22 mouse cellular contexts compared by ENCODE assay signal in the genomic region with DNA sequence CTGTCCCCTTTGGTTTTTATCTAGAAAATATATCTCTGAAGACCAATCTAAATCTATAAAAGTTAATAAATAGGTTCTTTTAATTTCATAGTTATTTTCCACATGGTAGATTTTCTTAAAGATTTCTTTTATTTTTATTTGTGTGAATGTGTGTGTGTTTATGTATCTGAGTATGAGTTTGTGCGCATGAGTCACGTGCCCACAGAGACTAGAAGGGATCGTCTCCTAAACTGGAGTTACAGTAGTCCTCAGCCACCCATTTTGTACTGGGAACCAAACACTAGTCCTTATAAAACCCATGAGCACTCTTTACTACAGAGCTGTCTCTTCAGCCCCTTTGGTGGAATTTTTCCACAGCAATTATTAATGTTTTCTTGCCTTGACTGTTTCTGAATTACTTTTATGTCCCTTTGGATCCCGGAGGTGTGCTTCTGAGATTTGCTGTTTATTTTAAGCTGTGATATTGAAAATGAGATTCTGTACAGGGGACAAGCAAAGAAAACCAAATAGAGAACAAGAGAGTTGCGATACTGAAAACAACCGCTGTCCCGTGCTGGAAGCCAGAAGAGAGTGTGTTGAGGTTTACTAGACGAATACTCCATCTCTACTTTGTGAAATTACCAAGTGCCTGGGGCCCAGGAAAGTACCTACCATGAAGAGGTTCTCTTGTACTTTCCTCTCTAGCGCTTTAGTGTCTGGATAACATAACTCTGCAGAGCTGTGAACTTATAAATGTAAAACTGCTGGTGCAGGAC. TPM values are rescaled to one million over a fixed set of nuclear protein-coding genes. Genes with fewer than 3 reads are reported as not detected.
DNase-seq lines count a peak whose midpoint lies in the region; ATAC-seq and TF ChIP-seq lines count a peak whose summit lies in the region.
"Had no signal": no experiment of that assay in that cellular context is flagged by ENCODE, and none has a peak within 500 bp of the region (broad histone marks: within the 10 kb centered on the region; RNA-seq: fewer than 3 reads in every experiment).

No protein-coding gene starts in this region.

- H3K27me3 ChIP-seq in heart, embryonic 10.5 days (ENCODE audit: insufficient read depth, poor library complexity, severe bottlenecking): no peaks in the 10 kb centered on the region
- no peaks in the 10 kb centered on the region for H3K27me3 ChIP-seq in heart, embryonic 13.5 days (replicated peaks)
- no peaks in the 10 kb centered on the region for H3K27me3 ChIP-seq in CH12.LX (replicated peaks)
- no peaks in the 10 kb centered on the region; the same call in 1 of the 2 replicates for H3K27me3 ChIP-seq in stomach, postnatal 0 days (ENCODE audit: control insufficient read depth, insufficient read depth, low read length)
- H3K27me3 ChIP-seq: hindbrain, embryonic 12.5 days; hindbrain, embryonic 15.5 days had no signal

- TF ChIP-seq RAD21 in CH12.LX (IDR thresholded peaks at IDR 0.05; ENCODE audit: low read depth, low read length): no peak

- DNase-seq in heart, embryonic 10.5 days (ENCODE audit: low spot score): no peak
- no peak for DNase-seq in heart, adult 9 months (ENCODE audit: low spot score in 2 of 2)
- no peak for DNase-seq in heart, postnatal 10 days
- peak; percentile 37 for DNase-seq in A20 (ENCODE audit: low read depth, low spot score)
- DNase-seq in CH12.LX (ENCODE audit: extremely low read depth): peak; percentile 43
- no peak for DNase-seq in left cerebral cortex, postnatal 10 days (ENCODE audit: extremely low spot score in 1 of 2, low spot score in 2 of 2)
- no peak for DNase-seq in stomach, postnatal 0 days (ENCODE audit: low spot score)
- DNase-seq: adrenal gland, postnatal 10 days; adrenal gland, postnatal 36 days; cerebellum, adult 18-20 months; cerebellum, adult 9-10 months; cerebellum, postnatal 14 days; forebrain, postnatal 0 days; gastrocnemius, adult 2 months; gastrocnemius, postnatal 14 days had no signal

- no peaks in the 10 kb centered on the region for H3K9me3 ChIP-seq in heart, embryonic 10.5 days
- H3K9me3 ChIP-seq in heart, embryonic 13.5 days: no peaks in the 10 kb centered on the region
- no peaks in the 10 kb centered on the region for H3K9me3 ChIP-seq in CH12.LX (replicated peaks; ENCODE audit: low read length)
- H3K9me3 ChIP-seq in stomach, postnatal 0 days (ENCODE audit: control insufficient read depth, low read length): no peaks in the 10 kb centered on the region
- H3K9me3 ChIP-seq: G1E; hindbrain, embryonic 12.5 days; hindbrain, embryonic 15.5 days had no signal

- TF ChIP-seq CTCF in CH12.LX (conservative IDR thresholded peaks at IDR 0.05 in 1 of 2, IDR thresholded peaks at IDR 0.05 in 1 of 2; ENCODE audit: low read depth in 2 of 2, low read length in 2 of 2): 0 out of 4 replicates have a peak, but pooled peaks of 1 of the 2 experiments have one; percentile 4
- no peak for TF ChIP-seq CTCF in stomach, postnatal 0 days (IDR thresholded peaks at IDR 0.05; ENCODE audit: low read depth)

- 72% methylated on average over 9 of the region's 9 CpGs for WGBS in heart, embryonic 10.5 days
- WGBS in heart, embryonic 13.5 days: 55% methylated on average over 9 of the region's 9 CpGs
- WGBS in stomach, postnatal 0 days: 77% methylated on average over 9 of the region's 9 CpGs

- no peak for ATAC-seq in heart, embryonic 13.5 days (ENCODE audit: extremely low read depth, insufficient number of reproducible peaks, low FRiP score, low TSS enrichment)
- no peak for ATAC-seq in stomach, postnatal 0 days (ENCODE audit: low FRiP score, low TSS enrichment)
- ATAC-seq: forebrain, embryonic 14.5 days; forebrain, postnatal 0 days; intestine, postnatal 0 days; Patski had no signal

- no peak; the same call in 1 of the 2 replicates for TF ChIP-seq EP300 in CH12.LX (IDR thresholded peaks at IDR 0.05; ENCODE audit: low read length)
- no peak for TF ChIP-seq EP300 in stomach, postnatal 0 days (optimal IDR thresholded peaks at IDR 0.05)

- dilution Hi-C loops in CH12.LX (cut with MboI; ENCODE audit: extremely low pct_ligation_motif_present, extremely low pct_unique_long_range_greater_than_20kb, low sequenced_read_pairs): no loop called here

- in situ Hi-C loops in CH12.LX (cut with MboI; ENCODE audit: low pct_ligation_motif_present, low pct_unique_long_range_greater_than_20kb, low sequenced_read_pairs): loop anchor here (5.0 kb wide), 1 partner anchor 35 kb away; no protein-coding TSS in a partner anchor

- no peak overlapping the region for H3K9ac ChIP-seq in heart, embryonic 13.5 days
- H3K9ac ChIP-seq in CH12.LX (ENCODE audit: insufficient read depth, low read depth): peak overlapping the region; percentile 47
- no peak overlapping the region for H3K9ac ChIP-seq in stomach, postnatal 0 days (ENCODE audit: low read length)
- H3K9ac ChIP-seq: forebrain, postnatal 0 days; hindbrain, embryonic 12.5 days; hindbrain, embryonic 15.5 days had no signal

- H3K36me3 ChIP-seq in heart, embryonic 10.5 days: no peaks in the 10 kb centered on the region
- H3K36me3 ChIP-seq in heart, embryonic 13.5 days: no peaks in the 10 kb centered on the region
- H3K36me3 ChIP-seq in CH12.LX (replicated peaks in 1 of 2; ENCODE audit: control insufficient read depth in 1 of 2, insufficient read depth in 1 of 2, low read length in 1 of 2): no peaks in the 10 kb centered on the region
- no peaks in the 10 kb centered on the region for H3K36me3 ChIP-seq in stomach, postnatal 0 days (ENCODE audit: control insufficient read depth, insufficient read depth, low read length)
- H3K36me3 ChIP-seq: G1E; hindbrain, embryonic 12.5 days; hindbrain, embryonic 15.5 days had no signal

- intact Hi-C loops in heart, postnatal 10 days (cut with DNase I): no loop called here
- intact Hi-C loops in left cerebral cortex, postnatal 10 days (cut with DNase I): no loop called here

- H3K4me2 ChIP-seq in heart, embryonic 13.5 days: peak overlapping the region; percentile 58
- H3K4me2 ChIP-seq in CH12.LX (ENCODE audit: insufficient read depth, low read depth, poor library complexity, severe bottlenecking): peak overlapping the region; percentile 39
- no peak overlapping the region for H3K4me2 ChIP-seq in stomach, postnatal 0 days (replicated peaks; ENCODE audit: low read depth)
- H3K4me2 ChIP-seq: hindbrain, embryonic 12.5 days; hindbrain, embryonic 15.5 days had no signal

- peak overlapping the region; percentile 70; the same call in 1 of the 2 replicates for H3K27ac ChIP-seq in heart, embryonic 10.5 days
- peak overlapping the region; percentile 81 for H3K27ac ChIP-seq in heart, embryonic 13.5 days (replicated peaks)
- peak overlapping the region; percentile 45; the same call in 1 of the 2 replicates for H3K27ac ChIP-seq in CH12.LX (ENCODE audit: insufficient read depth, low read depth)
- no peak overlapping the region for H3K27ac ChIP-seq in stomach, postnatal 0 days (replicated peaks)
- H3K27ac ChIP-seq: gastrocnemius, adult 2 months; hindbrain, embryonic 12.5 days; hindbrain, embryonic 15.5 days had no signal

- no peak overlapping the region for H3K4me3 ChIP-seq in heart, embryonic 10.5 days
- H3K4me3 ChIP-seq in heart, embryonic 13.5 days: peak overlapping the region; percentile 15; the same call in 1 of the 2 replicates
- H3K4me3 ChIP-seq in CH12.LX (replicated peaks in 1 of 3; ENCODE audit: low read depth in 2 of 3, low read length in 2 of 3, poor library complexity in 1 of 3): peak overlapping the region in 1 of 3 experiments; percentile 32
- no peak overlapping the region for H3K4me3 ChIP-seq in stomach, postnatal 0 days (ENCODE audit: low read depth, low read length)
- H3K4me3 ChIP-seq: gastrocnemius, adult 2 months; hindbrain, embryonic 12.5 days; hindbrain, embryonic 15.5 days had no signal

- peaks cover 16% of the 10 kb centered on the region for H3K4me1 ChIP-seq in heart, embryonic 10.5 days
- H3K4me1 ChIP-seq in heart, embryonic 13.5 days: peaks cover 17% of the 10 kb centered on the region
- peaks cover 0 to 40% of the 10 kb centered on the region in 2 experiments; a peak in 2 of 4 replicates for H3K4me1 ChIP-seq in CH12.LX (ENCODE audit: control insufficient read depth in 1 of 2, insufficient read depth in 2 of 2)
- no peaks in the 10 kb centered on the region for H3K4me1 ChIP-seq in stomach, postnatal 0 days (replicated peaks; ENCODE audit: control insufficient read depth, insufficient read depth)
- H3K4me1 ChIP-seq: hindbrain, embryonic 12.5 days; hindbrain, embryonic 15.5 days had no signal

- no peak for TF ChIP-seq POLR2A in CH12.LX (IDR thresholded peaks at IDR 0.05; ENCODE audit: low read depth, low read length)

- H3K79me2 ChIP-seq in CH12.LX (replicated peaks; ENCODE audit: control insufficient read depth, extremely low read depth, insufficient read depth, poor library complexity, severe bottlenecking): no peaks in the 10 kb centered on the region

TF ChIP-seq in CH12.LX, 34 proteins besides CTCF, POLR2A, EP300 and RAD21:
- no peak for TF ChIP-seq ZKSCAN1 (IDR thresholded peaks at IDR 0.05; ENCODE audit: borderline replicate concordance, low read depth, low read length)
- 0 out of 2 replicates have a peak, but pooled peaks have one; percentile 23 for TF ChIP-seq IRF4 (IDR thresholded peaks at IDR 0.05; ENCODE audit: low read depth, low read length)
- TF ChIP-seq USF1 (IDR thresholded peaks at IDR 0.05; ENCODE audit: low read depth, low read length): peak; percentile 65
- 0 out of 2 replicates have a peak, but pooled peaks have one; percentile 28 for TF ChIP-seq ETS1 (conservative IDR thresholded peaks at IDR 0.05; ENCODE audit: low read depth, low read length)
- peak; percentile 91 for TF ChIP-seq BHLHE40 (IDR thresholded peaks at IDR 0.05; ENCODE audit: low read depth, low read length)
- TF ChIP-seq USF2 (conservative IDR thresholded peaks at IDR 0.05; ENCODE audit: low read depth, low read length): peak; percentile 64
- no peak for TF ChIP-seq MXI1 (IDR thresholded peaks at IDR 0.05; ENCODE audit: low read depth, low read length)

RNA-seq across cellular contexts. Expression of a gene that starts 39.4 kb away (rescaled TPM):
- polyA plus RNA-seq in heart, embryonic 10.5 days (2016; fragmentation: Nextera tagmentation; extraction: Ambion mirVana): 28.1 and 58.9 TPM in 2 replicates
- 63.6 and 73.2 TPM in 2 replicates for polyA plus RNA-seq in heart, embryonic 13.5 days (2015; fragmentation: Nextera tagmentation; extraction: Ambion mirVana)
- total RNA-seq in heart, postnatal 10 days (2021): 10 to 100 TPM; 89.0 to 92.4 TPM
- total RNA-seq in CH12.LX (2012; rRNA removed) (81.9 and 84.0 TPM in 2 replicates), CH12.LX (2014; rRNA removed) (109 and 124 TPM in 2 replicates)
- polyA plus RNA-seq in CH12.LX (2012; ENCODE audit: insufficient read length, low read depth): 85.6 and 97.0 TPM in 2 replicates
- total RNA-seq in left cerebral cortex, postnatal 10 days (2021): 100 to 1,000 TPM; 174 to 177 TPM
- 19.1 and 19.6 TPM in 2 replicates for polyA plus RNA-seq in stomach, postnatal 0 days (2015; fragmentation: Nextera tagmentation; extraction: Ambion mirVana)

Comparison
In these comparisons a context has a peak if more than half of its experiments do, and no peak if none do; other contexts are left out.
1. DNase-seq: peak in A20 (single experiment) and CH12.LX (single experiment); none in heart, embryonic 10.5 days (single experiment), heart, adult 9 months (0 of 2), heart, postnatal 10 days (0 of 2), left cerebral cortex, postnatal 10 days (0 of 2) and stomach, postnatal 0 days (single experiment).